Mouse (Mus musculus) heart, postnatal 0 days (tissue): Measurements from ENCODE around the gene Psmd11. TPM values are rescaled to one million over a fixed set of nuclear protein-coding genes. Genes with fewer than 3 reads are reported as not detected.

Experiments
- ATAC-seq: fragments of 200-750 bp; cut with Nextera tagmentation; 2 replicates; pipeline ENCODE4 v1.8.0; 2017; ENCODE audit warnings: low read depth, moderate number of reproducible peaks, moderate library complexity; ENCODE audit not compliant: insufficient read depth
- DNase-seq: peaks from one replicate; pipeline ENCODE4 v3.0.0-alpha.2; 2016; ENCODE audit warnings: low spot score
- H3K27ac ChIP-seq: fragments of 300-500 bp; sonication (generic); 2 replicates; pipeline ENCODE4 v1.5.1; 2014; ENCODE audit warnings: low read depth, mild to moderate bottlenecking
- H3K27me3 ChIP-seq: fragments of 300-500 bp; sonication (generic); 2 replicates; pipeline ENCODE4 v1.6.1; 2014; ENCODE audit warnings: low read length, mixed read lengths; ENCODE audit not compliant: control insufficient read depth, insufficient read depth
- H3K36me3 ChIP-seq: fragments of 300-500 bp; sonication (generic); replicated peaks from 2 replicates; pipeline ENCODE4 v1.6.1; 2014; ENCODE audit warnings: low read length, mixed read lengths; ENCODE audit not compliant: control insufficient read depth, insufficient read depth
- H3K4me1 ChIP-seq: fragments of 300-500 bp; sonication (generic); 2 replicates; pipeline ENCODE4 v1.6.1; 2014; ENCODE audit warnings: antibody characterized with exemption; ENCODE audit not compliant: control insufficient read depth, insufficient read depth
- H3K4me2 ChIP-seq: fragments of 300-500 bp; sonication (generic); 2 replicates; pipeline ENCODE4 v1.6.1; 2014; ENCODE audit warnings: low read depth, mild to moderate bottlenecking, low read length, moderate library complexity
- H3K4me3 ChIP-seq: fragments of 300-500 bp; sonication (generic); 2 replicates; pipeline ENCODE4 v1.5.1; 2014; ENCODE audit warnings: low read depth, low read length
- H3K9ac ChIP-seq: fragments of 300-500 bp; sonication (generic); replicated peaks from 2 replicates; pipeline ENCODE4 v1.6.1; 2014; ENCODE audit warnings: low read depth, low read length, mixed read lengths
- H3K9me3 ChIP-seq: fragments of 300-500 bp; sonication (generic); replicated peaks from 2 replicates; pipeline ENCODE4 v1.6.1; 2016; ENCODE audit warnings: low read length; ENCODE audit not compliant: control insufficient read depth
- CTCF ChIP-seq: IDR thresholded peaks from 2 replicates; pipeline ENCODE4 v1.5.1; 2016; ENCODE audit warnings: antibody characterized with exemption, control low read depth, low read depth
- EP300 ChIP-seq: IDR thresholded peaks from 2 replicates; pipeline ENCODE4 v1.6.1; 2016; ENCODE audit warnings: antibody characterized with exemption, low read depth
- WGBS: fragments of 180-500 bp; shearing (Covaris S2); extraction: QIAGEN DNeasy Blood & Tissue Kit; methylation state at CpG from one replicate; pipeline ENCODE4 v1.1.7; 2014; 5-methylcytosine and 5-hydroxymethylcytosine counted together
- polyA plus RNA-seq: library from polyadenylated mRNA; unstranded; fragments of >200 nt; fragmentation: Nextera tagmentation; extraction: Ambion mirVana; gene quantifications from 2 replicates; pipeline ENCODE4 v1.2.1, GENCODE M21; 2015
- total RNA-seq: library from RNA; depleted of rRNA; stranded (reverse); fragments of >200 nt; gene quantifications from 2 replicates; pipeline ENCODE4 v1.2.3, GENCODE M21; 2014; ENCODE audit warnings: low replicate concordance

Gene Psmd11
- total and polyA plus RNA-seq, 2 experiments from 2014 or later, result 36.0 to 187 TPM

DNA sequence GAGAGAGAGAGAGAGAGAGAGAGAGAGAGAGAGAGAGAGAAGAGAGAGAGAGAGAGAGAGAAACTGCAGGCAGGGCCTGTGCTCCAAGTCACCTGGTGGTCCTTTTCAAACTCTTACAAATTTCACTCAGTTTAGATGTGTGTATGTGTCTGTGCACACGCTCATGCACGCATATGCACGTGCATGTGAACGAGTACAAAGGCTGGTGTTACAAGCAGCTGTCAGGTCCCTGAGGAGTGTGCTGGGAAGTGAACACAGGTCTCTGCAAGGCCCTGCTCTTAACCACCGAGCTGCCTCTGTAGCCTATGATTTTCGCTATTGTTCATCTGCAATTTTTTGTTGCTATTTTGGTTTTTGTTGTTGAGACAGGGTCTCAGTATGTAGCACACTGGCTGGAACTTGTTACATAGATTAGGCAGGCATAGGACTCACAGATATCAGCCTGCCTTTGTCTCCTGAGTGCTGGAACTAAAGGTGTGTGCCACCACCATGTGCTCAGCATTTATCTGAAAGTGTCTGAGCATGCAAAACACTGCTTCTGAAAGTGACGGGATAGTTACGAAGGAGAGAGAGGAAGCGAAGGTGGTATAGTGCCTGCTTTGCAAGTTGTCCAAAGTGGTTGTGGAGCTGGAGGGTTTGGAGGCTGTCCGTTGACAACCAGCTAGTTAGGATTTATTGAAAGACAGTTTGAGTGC, 69.0 kb downstream of the Psmd11 start:
- 54% methylated on average over 10 of the region's 10 CpGs for WGBS
- H3K4me2 ChIP-seq, result no peak overlapping the region
- peaks cover 20% of the 10 kb centered on the region for H3K4me1 ChIP-seq
- no peak overlapping the region for H3K27ac ChIP-seq
- no peaks in the 10 kb centered on the region for H3K9me3 ChIP-seq
- no peaks in the 10 kb centered on the region for H3K36me3 ChIP-seq
- no peak overlapping the region for H3K4me3 ChIP-seq
- DNase-seq, result no peak
- TF ChIP-seq EP300 (no peak), CTCF (no peak)
- no peak overlapping the region for H3K9ac ChIP-seq
- no peaks in the 10 kb centered on the region for H3K27me3 ChIP-seq
- ATAC-seq, result no peak

DNA sequence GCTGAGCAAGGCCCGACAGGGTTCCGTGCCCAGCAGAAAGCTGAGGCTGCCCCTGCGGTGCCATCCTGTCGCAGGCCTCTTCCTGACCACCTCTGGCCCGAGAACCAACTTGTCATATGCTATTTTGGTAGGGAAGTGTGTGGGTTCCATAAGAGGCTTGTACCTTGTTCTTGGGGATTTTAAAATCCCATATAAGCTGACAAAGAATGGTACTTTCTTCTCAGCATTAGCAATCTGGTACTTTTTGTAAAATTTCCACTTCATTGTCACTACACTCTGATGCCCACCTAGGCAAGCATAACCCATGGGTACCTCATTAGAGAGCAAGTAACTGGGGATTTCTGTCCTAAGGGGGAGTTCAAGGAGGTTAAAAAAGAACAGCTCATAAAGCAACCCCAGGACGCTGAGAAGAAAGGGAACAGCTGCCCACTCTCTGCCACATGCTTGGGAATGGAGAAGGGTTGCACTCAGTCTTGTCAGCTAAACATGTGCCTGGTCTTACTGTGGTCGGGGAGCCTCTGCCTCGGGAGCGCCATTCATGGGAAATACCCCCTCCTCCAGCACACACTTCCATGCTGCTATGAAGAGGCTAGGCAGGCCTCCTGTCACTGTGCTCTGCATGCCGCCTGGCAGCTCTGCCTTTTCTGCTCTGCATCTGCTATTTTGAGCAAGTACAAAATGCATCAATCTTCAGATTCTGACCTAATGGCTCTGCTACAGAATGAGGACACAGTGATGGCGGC, 70.1 kb downstream of the Psmd11 start:
- peaks cover 20% of the 10 kb centered on the region for H3K4me1 ChIP-seq
- WGBS, result 42% methylated on average over 11 of the region's 11 CpGs
- 0 out of 2 replicates have a peak overlapping the region, but pooled peaks have one; percentile 23 for H3K4me2 ChIP-seq
- TF ChIP-seq EP300 (no peak), CTCF (no peak)
- ATAC-seq (no peak), DNase-seq (no peak)
- H3K4me3 ChIP-seq, result no peak overlapping the region
- H3K36me3 ChIP-seq, result no peaks in the 10 kb centered on the region
- H3K27ac ChIP-seq, result peak overlapping the region; percentile 60
- H3K27me3 ChIP-seq, result no peaks in the 10 kb centered on the region
- no peaks in the 10 kb centered on the region for H3K9me3 ChIP-seq
- no peak overlapping the region for H3K9ac ChIP-seq

- Histone ChIP-seq H3K36me3 (no peaks in the 10 kb centered on the region), H3K9me3 (no peaks in the 10 kb centered on the region), H3K4me1 (peaks cover 20% of the 10 kb centered on the region), H3K4me2 (no peak overlapping the region), H3K27ac (peak overlapping the region; percentile 60), H3K4me3 (no peak overlapping the region), H3K9ac (no peak overlapping the region), H3K27me3 (no peaks in the 10 kb centered on the region)
- TF ChIP-seq CTCF (no peak), EP300 (no peak)
- 72% methylated on average over 4 of the region's 4 CpGs for WGBS
- DNase-seq (no peak), ATAC-seq (peak; percentile 67)
Observed at GRCm38 (mm10) chr11:80499550-80499952, 71.1 kb downstream of the Psmd11 start.

GRCm38 (mm10) chr11:80503281-80503680, 74.9 kb downstream of the Psmd11 start:
- WGBS, result 85% methylated on average over 6 of the region's 6 CpGs

GRCm38 (mm10) chr11:80503726-80504452, 75.5 kb downstream of the Psmd11 start:
- ATAC-seq, result no peak

More at GRCm38 (mm10) chr11:80503281-80503680, 74.9 kb downstream of the Psmd11 start:
- DNase-seq (no peak), ATAC-seq (no peak)
- no peaks in the 10 kb centered on the region for H3K36me3 ChIP-seq
- no peaks in the 10 kb centered on the region for H3K9me3 ChIP-seq
- H3K9ac ChIP-seq, result no peak overlapping the region
- no peak for TF ChIP-seq EP300
- no peak for TF ChIP-seq CTCF
- peaks cover 13% of the 10 kb centered on the region for H3K4me1 ChIP-seq
- H3K4me2 ChIP-seq, result no peak overlapping the region
- H3K27me3 ChIP-seq, result no peaks in the 10 kb centered on the region
- H3K27ac ChIP-seq, result no peak overlapping the region
- no peak overlapping the region for H3K4me3 ChIP-seq

More at GRCm38 (mm10) chr11:80503726-80504452, 75.5 kb downstream of the Psmd11 start:
- no peak overlapping the region for H3K4me3 ChIP-seq
- no peak overlapping the region for H3K9ac ChIP-seq
- H3K27me3 ChIP-seq, result no peaks in the 10 kb centered on the region
- H3K27ac ChIP-seq, result no peak overlapping the region
- no peaks in the 10 kb centered on the region for H3K36me3 ChIP-seq
- no peak overlapping the region for H3K4me2 ChIP-seq
- no peaks in the 10 kb centered on the region for H3K9me3 ChIP-seq
- TF ChIP-seq CTCF (no peak), EP300 (no peak)
- no peak for DNase-seq
- WGBS, result 68% methylated on average over 13 of the region's 13 CpGs
- H3K4me1 ChIP-seq, result peaks cover 10% of the 10 kb centered on the region
